Mouse (Mus musculus): ENCODE data around the gene F8. TPM values are rescaled to one million over a fixed set of nuclear protein-coding genes. Genes with fewer than 3 reads are reported as not detected.

Gene F8
- total and polyA plus RNA-seq, 3 experiments, result 0.09 to 6.5 (median 4.5) TPM

DNA sequence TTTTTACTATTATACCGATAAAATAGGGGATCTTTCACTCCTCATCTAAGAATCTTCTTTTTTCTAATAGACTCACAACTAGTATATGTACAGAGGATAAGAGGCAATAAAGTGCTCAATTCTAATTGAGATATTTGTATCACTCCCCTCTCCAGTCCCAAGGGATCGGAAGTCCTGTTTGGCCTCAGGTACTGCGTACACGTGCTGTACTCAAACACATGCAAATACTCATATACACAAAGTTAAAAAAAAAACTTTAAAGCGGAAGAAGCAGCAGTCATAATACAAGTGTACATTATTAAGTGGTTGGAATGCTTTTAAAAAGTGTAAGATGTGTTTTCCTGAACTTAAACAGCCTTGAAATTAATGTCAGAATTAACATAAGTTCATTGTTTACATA, 716 bp downstream of the F8 start:
- no peaks in the 10 kb centered on the region for H3K27me3 ChIP-seq (ENCODE audit: insufficient read depth, low read length)
- no peak for DNase-seq (ENCODE audit: low spot score)
- no peak for ATAC-seq (ENCODE audit: extremely low read depth, insufficient number of reproducible peaks, low FRiP score, poor library complexity, severe bottlenecking)
- no peak for TF ChIP-seq TAL1 (conservative IDR thresholded peaks at IDR 0.05; ENCODE audit: low read depth, low read length)
- no peak for TF ChIP-seq GATA1 (IDR thresholded peaks at IDR 0.05; ENCODE audit: borderline replicate concordance, low read length)
- TF ChIP-seq POLR2AphosphoS5 (IDR thresholded peaks at IDR 0.05; ENCODE audit: insufficient replicate concordance, low read depth, low read length), result no peak
- no peak for TF ChIP-seq GATA2 (IDR thresholded peaks at IDR 0.05; ENCODE audit: borderline replicate concordance, low read depth, low read length)
- no peak for TF ChIP-seq CTCF (IDR thresholded peaks at IDR 0.05; ENCODE audit: low read depth, low read length)
- H3K9me3 ChIP-seq (replicated peaks), result no peaks in the 10 kb centered on the region
- peak overlapping the region; percentile 71; the same call in 1 of the 2 replicates for H3K4me3 ChIP-seq (ENCODE audit: low read depth, low read length)
- H3K4me1 ChIP-seq (ENCODE audit: insufficient read depth, low read depth, low read length), result no peaks in the 10 kb centered on the region
- no peaks in the 10 kb centered on the region for H3K36me3 ChIP-seq (replicated peaks)

GRCm38 (mm10) chrX:75381176-75381575, 1.2 kb downstream of the F8 start:
- no peaks in the 10 kb centered on the region for H3K4me1 ChIP-seq (ENCODE audit: insufficient read depth, low read depth, low read length)
- ATAC-seq (ENCODE audit: extremely low read depth, insufficient number of reproducible peaks, low FRiP score, poor library complexity, severe bottlenecking), result no peak
- H3K4me3 ChIP-seq (ENCODE audit: low read depth, low read length), result no peak overlapping the region; the same call in 1 of the 2 replicates
- no peaks in the 10 kb centered on the region for H3K9me3 ChIP-seq (replicated peaks)
- TF ChIP-seq CTCF (IDR thresholded peaks at IDR 0.05; ENCODE audit: low read depth, low read length), result no peak
- H3K27me3 ChIP-seq (ENCODE audit: insufficient read depth, low read length), result no peaks in the 10 kb centered on the region
- no peak for DNase-seq (ENCODE audit: low spot score)
- H3K36me3 ChIP-seq (replicated peaks), result no peaks in the 10 kb centered on the region

DNA sequence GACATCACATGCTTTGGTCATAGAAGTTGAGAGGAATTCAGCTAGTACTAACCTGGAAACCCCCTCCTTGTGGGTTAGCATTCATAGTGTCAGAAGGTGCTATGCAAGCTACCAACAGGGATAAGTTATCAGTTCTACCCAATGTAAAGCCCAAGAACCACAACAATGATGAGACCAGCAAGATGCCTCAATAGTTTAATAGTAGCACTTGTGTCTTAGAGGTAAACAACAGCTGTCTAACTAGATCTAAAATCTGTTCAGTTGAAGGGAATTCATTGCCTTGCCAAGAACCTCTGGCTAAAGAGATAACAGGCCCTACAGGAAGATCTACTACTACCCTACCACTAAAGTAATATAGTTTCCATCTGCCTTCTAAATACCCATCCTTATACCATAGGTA, 5.6 kb downstream of the F8 start:
- Histone ChIP-seq H3K36me3 (replicated peaks) (no peaks in the 10 kb centered on the region), H3K9me3 (replicated peaks) (no peaks in the 10 kb centered on the region), H3K4me3 (ENCODE audit: low read depth, low read length) (no peak overlapping the region), H3K27me3 (ENCODE audit: insufficient read depth, low read length) (no peaks in the 10 kb centered on the region), H3K4me1 (ENCODE audit: insufficient read depth, low read depth, low read length) (no peaks in the 10 kb centered on the region; the same call in 1 of the 2 replicates)
- ATAC-seq (ENCODE audit: extremely low read depth, insufficient number of reproducible peaks, low FRiP score, poor library complexity, severe bottlenecking), result peak; percentile 70
- DNase-seq (ENCODE audit: low spot score), result no peak
- TF ChIP-seq TAL1 (conservative IDR thresholded peaks at IDR 0.05; ENCODE audit: low read depth, low read length) (peak; percentile 71), CTCF (IDR thresholded peaks at IDR 0.05; ENCODE audit: low read depth, low read length) (no peak), POLR2AphosphoS5 (IDR thresholded peaks at IDR 0.05; ENCODE audit: insufficient replicate concordance, low read depth, low read length) (no peak), GATA1 (IDR thresholded peaks at IDR 0.05; ENCODE audit: borderline replicate concordance, low read length) (no peak), GATA2 (IDR thresholded peaks at IDR 0.05; ENCODE audit: borderline replicate concordance, low read depth, low read length) (no peak)

GRCm38 (mm10) chrX:75372666-75373425, 9.6 kb downstream of the F8 start:
- H3K4me1 ChIP-seq (ENCODE audit: insufficient read depth, low read depth, low read length), result no peaks in the 10 kb centered on the region; the same call in 1 of the 2 replicates
- ATAC-seq (ENCODE audit: extremely low read depth, insufficient number of reproducible peaks, low FRiP score, poor library complexity, severe bottlenecking), result no peak
- no peaks in the 10 kb centered on the region for H3K36me3 ChIP-seq (replicated peaks)
- TF ChIP-seq POLR2AphosphoS5 (IDR thresholded peaks at IDR 0.05; ENCODE audit: insufficient replicate concordance, low read depth, low read length) (no peak), CTCF (IDR thresholded peaks at IDR 0.05; ENCODE audit: low read depth, low read length) (no peak), GATA2 (IDR thresholded peaks at IDR 0.05; ENCODE audit: borderline replicate concordance, low read depth, low read length) (no peak), TAL1 (conservative IDR thresholded peaks at IDR 0.05; ENCODE audit: low read depth, low read length) (no peak), GATA1 (IDR thresholded peaks at IDR 0.05; ENCODE audit: borderline replicate concordance, low read length) (no peak)
- no peak overlapping the region for H3K4me3 ChIP-seq (ENCODE audit: low read depth, low read length)
- H3K9me3 ChIP-seq (replicated peaks), result no peaks in the 10 kb centered on the region
- no peak for DNase-seq (ENCODE audit: low spot score)
- no peaks in the 10 kb centered on the region for H3K27me3 ChIP-seq (ENCODE audit: insufficient read depth, low read length)

- H3K27me3 ChIP-seq (ENCODE audit: insufficient read depth, low read length), result no peaks in the 10 kb centered on the region
- TF ChIP-seq POLR2AphosphoS5 (IDR thresholded peaks at IDR 0.05; ENCODE audit: insufficient replicate concordance, low read depth, low read length) (no peak), GATA2 (IDR thresholded peaks at IDR 0.05; ENCODE audit: borderline replicate concordance, low read depth, low read length) (no peak), CTCF (IDR thresholded peaks at IDR 0.05; ENCODE audit: low read depth, low read length) (no peak), GATA1 (IDR thresholded peaks at IDR 0.05; ENCODE audit: borderline replicate concordance, low read length) (no peak), TAL1 (conservative IDR thresholded peaks at IDR 0.05; ENCODE audit: low read depth, low read length) (no peak)
- DNase-seq (ENCODE audit: low spot score), result no peak
- H3K4me1 ChIP-seq (ENCODE audit: insufficient read depth, low read depth, low read length), result no peaks in the 10 kb centered on the region
- no peak for ATAC-seq (ENCODE audit: extremely low read depth, insufficient number of reproducible peaks, low FRiP score, poor library complexity, severe bottlenecking)
- no peaks in the 10 kb centered on the region for H3K36me3 ChIP-seq (replicated peaks)
- H3K4me3 ChIP-seq (ENCODE audit: low read depth, low read length), result no peak overlapping the region
- H3K9me3 ChIP-seq (replicated peaks), result no peaks in the 10 kb centered on the region
Measured at GRCm38 (mm10) chrX:75370197-75370596, 12.2 kb downstream of the F8 start.

DNA sequence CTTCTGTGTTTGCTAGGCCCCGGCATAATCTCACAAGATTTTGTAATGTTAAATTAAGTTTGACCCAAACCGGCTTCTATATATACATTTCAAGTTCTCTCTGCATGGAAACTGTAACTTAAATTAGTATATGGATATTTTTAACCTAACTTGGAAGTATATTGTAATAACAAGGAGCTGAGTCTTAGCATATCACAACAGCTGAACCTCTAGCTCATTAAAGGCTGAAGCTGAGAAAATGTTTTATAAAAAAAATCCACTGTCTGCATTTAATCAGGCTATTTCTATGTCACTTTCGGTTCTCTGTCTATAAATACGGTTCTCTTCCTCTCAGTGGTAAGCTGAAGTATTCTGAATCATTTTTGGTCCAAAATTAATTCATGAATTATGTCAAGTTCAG, 58.9 kb downstream of the F8 start:
- ATAC-seq (ENCODE audit: extremely low read depth, insufficient number of reproducible peaks, low FRiP score, poor library complexity, severe bottlenecking), result no peak
- Histone ChIP-seq H3K9me3 (replicated peaks) (no peaks in the 10 kb centered on the region), H3K27me3 (ENCODE audit: insufficient read depth, low read length) (no peaks in the 10 kb centered on the region), H3K4me3 (ENCODE audit: low read depth, low read length) (no peak overlapping the region), H3K36me3 (replicated peaks) (no peaks in the 10 kb centered on the region), H3K4me1 (ENCODE audit: insufficient read depth, low read depth, low read length) (no peaks in the 10 kb centered on the region)
- DNase-seq (ENCODE audit: low spot score), result no peak
- no peak for TF ChIP-seq POLR2AphosphoS5 (IDR thresholded peaks at IDR 0.05; ENCODE audit: insufficient replicate concordance, low read depth, low read length)
- no peak for TF ChIP-seq GATA1 (IDR thresholded peaks at IDR 0.05; ENCODE audit: borderline replicate concordance, low read length)
- TF ChIP-seq TAL1 (conservative IDR thresholded peaks at IDR 0.05; ENCODE audit: low read depth, low read length), result no peak
- TF ChIP-seq CTCF (IDR thresholded peaks at IDR 0.05; ENCODE audit: low read depth, low read length), result no peak
- no peak for TF ChIP-seq GATA2 (IDR thresholded peaks at IDR 0.05; ENCODE audit: borderline replicate concordance, low read depth, low read length)

Measured in G1E (cell line).